Mouse (Mus musculus) retina, postnatal 1 day (tissue): ENCODE data around the gene Fam45a.
"Not testable (repeated sequence)": the region's sequence is repeated elsewhere in the genome, so short reads cannot be mapped to it uniquely, and the experiment has no call there.

Source experiments
- DNase-seq: peaks from one replicate; pipeline ENCODE4 v3.0.0-alpha.2; 2012

The Fam45a gene

GRCm38 (mm10) chr19:60845731-60846130 lies 34.3 kb downstream of the Fam45a start:
- no peak for DNase-seq

- DNase-seq: peak; percentile 95
These were observed 49.7 kb downstream of the Fam45a start, which contains the start of gene Sfxn4 for GRCm38 (mm10) chr19:60860868-60861700. Gene Sfxn4 (minus strand): TSS chr19:60861479.

GRCm38 (mm10) chr19:60866169-60866568 lies 54.8 kb downstream of the Fam45a start:
- DNase-seq: not testable (repeated sequence)

GRCm38 (mm10) chr19:60870489-60870888 lies 59.1 kb downstream of the Fam45a start:
- no peak for DNase-seq

GRCm38 (mm10) chr19:60871366-60871765 lies 60.0 kb downstream of the Fam45a start:
- no peak for DNase-seq

GRCm38 (mm10) chr19:60872272-60872671 lies 60.9 kb downstream of the Fam45a start:
- no peak for DNase-seq

GRCm38 (mm10) chr19:60873501-60873900 lies 62.1 kb downstream of the Fam45a start:
- no peak for DNase-seq

GRCm38 (mm10) chr19:60874064-60874694 lies 62.8 kb downstream of the Fam45a start, which contains the start of gene Prdx3:
Gene Prdx3 (minus strand): TSS chr19:60874556.
- DNase-seq: peak; percentile 96

GRCm38 (mm10) chr19:60883129-60883528 lies 71.7 kb downstream of the Fam45a start:
- DNase-seq: peak; percentile 49
